Mouse (Mus musculus) heart, postnatal 36 days (tissue): ENCODE measurements around the gene Qtrt2. TPM values are rescaled to one million over a fixed set of nuclear protein-coding genes. Genes with fewer than 3 reads are reported as not detected.

Experiments used
- DNase-seq, 2 experiments: peaks; one replicate each; pipeline ENCODE4 v3.0.0; 2021 to 2022
- intact Hi-C: fragments of 180-260 bp; cut with DNase I; formaldehyde crosslinking; loops from one replicate; pipeline ENCODE4 v1.15.1; 2025
- total RNA-seq, 2 experiments: library from RNA; stranded (reverse); gene quantifications; 2 replicates each; pipeline ENCODE4 v1.2.3; 2021

The Qtrt2 gene
- total RNA-seq, 2 experiments from 2014 or later = 10.9 to 14.1 TPM

DNA sequence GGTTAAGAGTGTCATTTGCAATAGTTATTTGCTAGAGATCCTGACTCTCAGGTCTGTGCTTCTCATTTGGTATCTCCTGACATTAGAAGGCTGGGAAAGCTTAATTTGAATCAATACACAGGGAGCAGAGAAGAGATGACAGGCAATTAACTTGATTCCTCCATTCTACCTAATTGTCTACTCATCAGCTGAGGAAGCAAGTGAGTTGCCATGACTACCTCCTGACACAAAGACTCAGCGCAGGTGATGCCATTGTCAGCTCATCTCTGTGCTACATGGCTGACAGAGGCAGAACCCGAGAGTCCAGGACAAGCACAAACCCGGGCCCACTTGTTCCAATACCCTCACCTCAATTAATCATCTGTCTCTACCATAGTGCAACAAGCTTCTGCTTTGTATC lies 99.1 kb downstream of the Qtrt2 start:
- intact Hi-C loops = no loop called here
- no peak for DNase-seq

DNA sequence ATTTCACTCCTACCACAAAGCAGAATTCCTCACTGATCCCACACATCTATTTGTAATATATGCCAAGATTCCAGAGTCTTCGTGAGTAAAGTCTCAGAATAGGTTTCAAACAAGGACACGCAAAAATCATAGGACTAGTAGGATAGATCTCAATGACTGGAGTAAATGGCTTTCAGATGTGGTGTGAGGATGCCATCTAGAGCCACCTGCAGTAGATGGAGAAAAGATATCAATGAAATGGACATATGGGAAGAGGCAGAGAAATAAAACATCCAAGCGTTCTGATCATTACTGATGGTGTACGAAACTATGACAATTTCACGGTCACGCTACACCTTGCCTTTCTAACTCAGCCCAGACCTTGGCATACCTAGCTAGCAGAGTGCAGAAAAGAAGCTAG lies 108.2 kb downstream of the Qtrt2 start:
- intact Hi-C loops = no loop called here
- no peak for DNase-seq

DNA sequence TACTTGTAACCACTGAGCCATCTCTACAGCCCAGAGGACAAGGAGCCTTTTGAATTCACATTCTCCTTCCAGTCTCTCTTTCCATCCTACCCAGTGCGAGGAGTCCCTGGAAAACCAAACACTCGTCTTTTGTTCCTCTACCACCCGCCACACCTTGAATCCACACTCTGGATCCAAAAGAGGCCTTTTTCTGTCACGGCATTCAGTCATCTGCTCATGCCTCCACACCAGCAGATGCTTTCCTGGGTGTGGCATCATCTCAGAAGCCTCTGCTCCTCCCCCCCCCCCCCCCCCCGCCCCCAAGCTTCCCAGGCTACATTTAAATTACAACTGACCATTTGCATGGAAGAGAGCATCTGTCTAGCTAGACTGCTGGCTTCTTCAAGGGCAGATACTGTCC lies 110.3 kb downstream of the Qtrt2 start:
- intact Hi-C loops = no loop called here
- no peak for DNase-seq

DNA sequence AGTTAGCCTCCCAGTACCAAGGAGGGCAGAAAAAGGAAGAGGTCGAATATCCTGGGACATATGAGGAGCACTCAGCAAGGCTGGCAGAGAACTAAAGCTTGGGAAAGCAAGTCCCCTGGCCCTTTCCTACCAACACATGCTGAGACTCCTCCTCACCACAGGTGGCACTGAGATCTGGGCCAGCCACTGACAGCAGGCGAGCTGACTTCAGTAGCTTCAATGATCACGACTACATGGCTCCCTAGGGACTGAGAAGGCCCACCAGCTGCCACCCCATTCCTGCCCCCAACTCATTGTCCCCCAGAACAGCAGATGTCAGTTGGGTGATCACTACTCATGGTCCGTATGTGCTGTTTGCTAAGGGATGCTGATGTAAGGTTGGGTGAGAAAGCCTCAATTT lies 112.0 kb downstream of the Qtrt2 start:
- intact Hi-C loops = no loop called here
- no peak for DNase-seq

Other genes starting within 250 kb of the Qtrt2 start
- gene Drd3, start 172.8 kb downstream of the Qtrt2 start, total RNA-seq = not detected
- gene Ccdc191, start 37.0 kb downstream of the Qtrt2 start, total RNA-seq = 1 to 10 TPM; 2.4 to 3.7 TPM
- gene Zdhhc23, start 53.0 kb upstream of the Qtrt2 start, total RNA-seq = under 1 TPM; 0.28 to 0.38 TPM
- gene Gramd1c, start 136.5 kb upstream of the Qtrt2 start, total RNA-seq = under 1 TPM; 0.70 to 0.78 TPM
- 10 to 100 TPM; 27.5 to 27.6 TPM for gene Atp6v1a, start 212.9 kb upstream of the Qtrt2 start, total RNA-seq
- gene Naa50, start 213.0 kb upstream of the Qtrt2 start, total RNA-seq = 10 to 100 TPM; 53.8 to 59.1 TPM
- gene Usf3, start 246.4 kb upstream of the Qtrt2 start, total RNA-seq = 10 to 100 TPM; 16.4 to 18.8 TPM